ENCODE assay signal across 17 mouse cellular contexts in the genomic region with DNA sequence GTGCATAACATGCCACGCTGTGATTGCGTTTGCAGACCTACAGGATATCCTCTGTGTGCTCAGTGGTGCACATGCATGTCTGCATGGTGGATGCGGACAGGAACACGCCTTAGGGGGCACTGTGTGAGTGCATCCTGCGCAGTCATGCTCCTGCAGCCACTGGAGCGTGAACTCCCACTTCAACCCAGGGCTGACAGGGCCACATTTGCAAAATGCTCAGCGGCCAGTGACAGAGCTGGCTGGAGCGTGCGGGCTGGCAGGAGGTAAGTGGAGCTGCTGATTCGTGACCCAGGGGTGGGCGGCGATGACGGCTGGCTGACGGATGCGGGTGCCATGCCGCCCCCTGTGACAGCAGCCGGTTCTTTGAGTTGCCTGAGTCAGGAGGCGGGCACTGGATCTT. TPM values are rescaled to one million over a fixed set of nuclear protein-coding genes. Genes with fewer than 3 reads are reported as not detected.
A peak's percentile ranks its signal among the peaks of the same experiment; 100 is the strongest.
DNase-seq lines count a peak whose midpoint lies in the region; ATAC-seq and TF ChIP-seq lines count a peak whose summit lies in the region.
"Had no signal": no experiment of that assay in that cellular context is flagged by ENCODE, and none has a peak within 500 bp of the region (broad histone marks: within the 10 kb centered on the region; RNA-seq: fewer than 3 reads in every experiment).

No protein-coding gene starts in this region.

- H3K4me2 ChIP-seq in forebrain, embryonic 11.5 days (ENCODE audit: low read depth, low read length, severe bottlenecking) = no peak overlapping the region
- H3K4me2 ChIP-seq in forebrain, embryonic 16.5 days (ENCODE audit: low read length) = no peak overlapping the region
- H3K4me2 ChIP-seq in midbrain, embryonic 14.5 days (ENCODE audit: low read length) = no peak overlapping the region
- H3K4me2 ChIP-seq: liver, embryonic 11.5 days had no signal

- 0 out of 2 replicates have a peak overlapping the region, but pooled peaks have one; percentile 12 for H3K27ac ChIP-seq in forebrain, embryonic 10.5 days
- no peak overlapping the region for H3K27ac ChIP-seq in forebrain, embryonic 11.5 days (ENCODE audit: low read depth, low read length)
- H3K27ac ChIP-seq in forebrain, embryonic 16.5 days (ENCODE audit: low read length) = no peak overlapping the region
- H3K27ac ChIP-seq in midbrain, embryonic 14.5 days (replicated peaks; ENCODE audit: low read depth, low read length) = peak overlapping the region; percentile 4; the same call in 1 of the 2 replicates
- H3K27ac ChIP-seq in heart, embryonic 10.5 days = no peak overlapping the region
- H3K27ac ChIP-seq in limb, embryonic 10.5 days = no peak overlapping the region

- WGBS in forebrain, embryonic 10.5 days = 24% methylated on average over 18 of the region's 18 CpGs
- WGBS in forebrain, embryonic 11.5 days = 25% methylated on average over 18 of the region's 18 CpGs
- WGBS in forebrain, embryonic 16.5 days = 23% methylated on average over 18 of the region's 18 CpGs
- WGBS in midbrain, embryonic 14.5 days = 15% methylated on average over 18 of the region's 18 CpGs
- 13% methylated on average over 18 of the region's 18 CpGs for WGBS in heart, embryonic 10.5 days
- 26% methylated on average over 18 of the region's 18 CpGs for WGBS in limb, embryonic 10.5 days

- no peaks in the 10 kb centered on the region for H3K36me3 ChIP-seq in forebrain, embryonic 10.5 days (replicated peaks)
- no peaks in the 10 kb centered on the region for H3K36me3 ChIP-seq in forebrain, embryonic 11.5 days (ENCODE audit: control insufficient read depth, insufficient read depth, low read length)
- no peaks in the 10 kb centered on the region for H3K36me3 ChIP-seq in E14TG2a.4 (ENCODE audit: insufficient read depth, low read length)
- no peaks in the 10 kb centered on the region for H3K36me3 ChIP-seq in forebrain, embryonic 16.5 days (ENCODE audit: control insufficient read depth, insufficient read depth)
- H3K36me3 ChIP-seq in midbrain, embryonic 14.5 days (ENCODE audit: control insufficient read depth, insufficient read depth, low read length) = no peaks in the 10 kb centered on the region
- no peaks in the 10 kb centered on the region for H3K36me3 ChIP-seq in heart, embryonic 10.5 days
- no peaks in the 10 kb centered on the region for H3K36me3 ChIP-seq in limb, embryonic 10.5 days

- no peak for TF ChIP-seq CTCF in E14TG2a.4 (conservative IDR thresholded peaks at IDR 0.05; ENCODE audit: low read length)

- no peak overlapping the region for H3K4me3 ChIP-seq in forebrain, embryonic 10.5 days
- no peak overlapping the region for H3K4me3 ChIP-seq in forebrain, embryonic 11.5 days (ENCODE audit: low read depth, low read length)
- peak overlapping the region; percentile 11; the same call in 1 of the 2 replicates for H3K4me3 ChIP-seq in E14TG2a.4 (replicated peaks; ENCODE audit: low read length)
- H3K4me3 ChIP-seq in forebrain, embryonic 16.5 days (replicated peaks; ENCODE audit: low read length) = no peak overlapping the region
- H3K4me3 ChIP-seq in midbrain, embryonic 14.5 days (replicated peaks; ENCODE audit: low read depth, low read length) = no peak overlapping the region
- no peak overlapping the region for H3K4me3 ChIP-seq in heart, embryonic 10.5 days
- H3K4me3 ChIP-seq in limb, embryonic 10.5 days = no peak overlapping the region
- H3K4me3 ChIP-seq: myocyte had no signal

- H3K9ac ChIP-seq in forebrain, embryonic 11.5 days (ENCODE audit: low read length) = no peak overlapping the region
- H3K9ac ChIP-seq in forebrain, embryonic 16.5 days (replicated peaks; ENCODE audit: low read depth, low read length) = no peak overlapping the region
- no peak overlapping the region for H3K9ac ChIP-seq in midbrain, embryonic 14.5 days (replicated peaks; ENCODE audit: low read length)

- no peak for DNase-seq in forebrain, embryonic 10.5 days (ENCODE audit: extremely low spot score, low spot score)
- DNase-seq in forebrain, embryonic 11.5 days (ENCODE audit: low spot score) = no peak
- DNase-seq in midbrain, embryonic 14.5 days = peak; percentile 50
- DNase-seq in heart, embryonic 10.5 days (ENCODE audit: low spot score) = no peak
- DNase-seq in left cerebral cortex, adult 9 months (ENCODE audit: low spot score in 2 of 2) = no peak
- DNase-seq in limb, embryonic 10.5 days (ENCODE audit: low spot score) = no peak
- DNase-seq: adrenal gland, adult 2 months; layer of hippocampus, postnatal 36 days; lung, postnatal 14 days; right cerebral cortex, postnatal 14 days had no signal

- ATAC-seq in forebrain, embryonic 11.5 days (replicated peaks; ENCODE audit: low FRiP score) = no peak
- peak; percentile 32; the same call in 1 of the 2 replicates for ATAC-seq in forebrain, embryonic 16.5 days
- peak; percentile 22; the same call in 1 of the 2 replicates for ATAC-seq in midbrain, embryonic 14.5 days (ENCODE audit: low FRiP score, low TSS enrichment)

- no peaks in the 10 kb centered on the region for H3K9me3 ChIP-seq in forebrain, embryonic 10.5 days
- no peaks in the 10 kb centered on the region for H3K9me3 ChIP-seq in forebrain, embryonic 11.5 days (ENCODE audit: control insufficient read depth, low read length)
- no peaks in the 10 kb centered on the region for H3K9me3 ChIP-seq in E14TG2a.4 (ENCODE audit: low read length)
- no peaks in the 10 kb centered on the region for H3K9me3 ChIP-seq in forebrain, embryonic 16.5 days (ENCODE audit: control insufficient read depth, low read length)
- H3K9me3 ChIP-seq in midbrain, embryonic 14.5 days (ENCODE audit: control insufficient read depth, low read length) = no peaks in the 10 kb centered on the region
- H3K9me3 ChIP-seq in heart, embryonic 10.5 days = no peaks in the 10 kb centered on the region
- no peaks in the 10 kb centered on the region for H3K9me3 ChIP-seq in limb, embryonic 10.5 days (replicated peaks)

- H3K4me1 ChIP-seq in forebrain, embryonic 10.5 days = peaks cover 28% of the 10 kb centered on the region
- peaks cover 12% of the 10 kb centered on the region for H3K4me1 ChIP-seq in forebrain, embryonic 11.5 days (replicated peaks; ENCODE audit: control insufficient read depth, insufficient read depth, low read length)
- H3K4me1 ChIP-seq in E14TG2a.4 (replicated peaks; ENCODE audit: low read depth, low read length) = peaks cover 22% of the 10 kb centered on the region
- peaks cover 15% of the 10 kb centered on the region for H3K4me1 ChIP-seq in forebrain, embryonic 16.5 days (replicated peaks; ENCODE audit: control insufficient read depth, insufficient read depth, low read length)
- H3K4me1 ChIP-seq in midbrain, embryonic 14.5 days (ENCODE audit: control insufficient read depth, insufficient read depth, low read length) = peaks cover 14% of the 10 kb centered on the region
- peaks cover 11% of the 10 kb centered on the region for H3K4me1 ChIP-seq in heart, embryonic 10.5 days
- 0 out of 2 replicates have a peak, but pooled peaks cover 11% of the 10 kb centered on the region for H3K4me1 ChIP-seq in limb, embryonic 10.5 days

- peaks cover 99% of the 10 kb centered on the region for H3K27me3 ChIP-seq in forebrain, embryonic 10.5 days (ENCODE audit: poor library complexity, severe bottlenecking)
- H3K27me3 ChIP-seq in forebrain, embryonic 11.5 days (ENCODE audit: control insufficient read depth, insufficient read depth, low read length) = peaks cover 22% of the 10 kb centered on the region
- peaks cover 78% of the 10 kb centered on the region for H3K27me3 ChIP-seq in E14TG2a.4 (ENCODE audit: insufficient read depth, low read length)
- H3K27me3 ChIP-seq in forebrain, embryonic 16.5 days (replicated peaks; ENCODE audit: control insufficient read depth, insufficient read depth, low read length) = peaks cover 6% of the 10 kb centered on the region; the same call in 1 of the 2 replicates
- H3K27me3 ChIP-seq in midbrain, embryonic 14.5 days (ENCODE audit: control insufficient read depth, insufficient read depth, low read length) = peaks cover 3% of the 10 kb centered on the region
- peaks cover 100% of the 10 kb centered on the region for H3K27me3 ChIP-seq in heart, embryonic 10.5 days (ENCODE audit: insufficient read depth, poor library complexity, severe bottlenecking)
- H3K27me3 ChIP-seq in limb, embryonic 10.5 days (ENCODE audit: low read depth, poor library complexity, severe bottlenecking) = peaks cover 98% of the 10 kb centered on the region

RNA-seq across cellular contexts. Expression of gene 1700025C18Rik, which starts 16.0 kb away (rescaled TPM):
- not detected in 2 replicates for polyA plus RNA-seq in forebrain, embryonic 10.5 days (2016; fragmentation: Nextera tagmentation; extraction: Ambion mirVana)
- not detected in 2 replicates for polyA plus RNA-seq in forebrain, embryonic 11.5 days (2014; fragmentation: Nextera tagmentation; extraction: Ambion mirVana)
- polyA plus RNA-seq in forebrain, embryonic 16.5 days (2015; fragmentation: Nextera tagmentation; extraction: Ambion mirVana) = not detected in 2 replicates
- not detected in 2 replicates for polyA plus RNA-seq in midbrain, embryonic 14.5 days (2014; fragmentation: Nextera tagmentation; extraction: Ambion mirVana)
- polyA plus RNA-seq in heart, embryonic 10.5 days (2016; fragmentation: Nextera tagmentation; extraction: Ambion mirVana) = not detected in 2 replicates
- not detected in 2 replicates for polyA plus RNA-seq in limb, embryonic 10.5 days (2016; fragmentation: Nextera tagmentation; extraction: Ambion mirVana)
- polyA plus RNA-seq: adrenal gland, adult 2 months; embryonic facial prominence, embryonic 11.5 days; intestine, embryonic 14.5 days; liver, embryonic 11.5 days; myocyte; stomach, embryonic 16.5 days had no signal

RNA-seq across cellular contexts. Expression of gene Cd40, which starts 51.2 kb away (rescaled TPM):
- polyA plus RNA-seq in forebrain, embryonic 10.5 days (2016; fragmentation: Nextera tagmentation; extraction: Ambion mirVana) = 4.4 and 5.6 TPM in 2 replicates
- 3.9 and 4.2 TPM in 2 replicates for polyA plus RNA-seq in forebrain, embryonic 11.5 days (2014; fragmentation: Nextera tagmentation; extraction: Ambion mirVana)
- polyA plus RNA-seq in forebrain, embryonic 16.5 days (2015; fragmentation: Nextera tagmentation; extraction: Ambion mirVana) = 5.0 and 6.2 TPM in 2 replicates
- 5.1 and 7.3 TPM in 2 replicates for polyA plus RNA-seq in midbrain, embryonic 14.5 days (2014; fragmentation: Nextera tagmentation; extraction: Ambion mirVana)
- polyA plus RNA-seq in heart, embryonic 10.5 days (2016; fragmentation: Nextera tagmentation; extraction: Ambion mirVana) = 7.8 and 11.9 TPM in 2 replicates
- polyA plus RNA-seq in limb, embryonic 10.5 days (2016; fragmentation: Nextera tagmentation; extraction: Ambion mirVana) = 10.5 and 11.5 TPM in 2 replicates

Comparison
In these comparisons a context has a peak if more than half of its experiments do, and no peak if none do; other contexts are left out.
1. H3K27ac ChIP-seq: peak in forebrain, embryonic 10.5 days (single experiment) and midbrain, embryonic 14.5 days (single experiment); none in forebrain, embryonic 11.5 days (single experiment), forebrain, embryonic 16.5 days (single experiment), heart, embryonic 10.5 days (single experiment) and limb, embryonic 10.5 days (single experiment).